Mouse (Mus musculus) heart, adult 2 months (tissue): ENCODE data around the gene Rftn2. TPM values are rescaled to one million over a fixed set of nuclear protein-coding genes. Genes with fewer than 3 reads are reported as not detected.

Source experiments
- DNase-seq, 2 experiments: peaks; one replicate each; pipeline ENCODE4 v3.0.0; 2021
- H3K27ac ChIP-seq: fragments of 200-600 bp; 2 replicates; pipeline ENCODE4 v1.8.1; 2022
- H3K27me3 ChIP-seq: fragments of 200-500 bp; 2 replicates; pipeline ENCODE4 v1.6.1; 2012; ENCODE audit warnings: mild to moderate bottlenecking, low read length, inconsistent platforms, mixed read lengths; ENCODE audit not compliant: control insufficient read depth, insufficient read depth
- H3K36me3 ChIP-seq: fragments of 200-500 bp; 2 replicates; pipeline ENCODE4 v1.6.1; 2012; ENCODE audit warnings: low read length, inconsistent platforms; ENCODE audit not compliant: control insufficient read depth, insufficient read depth
- H3K4me1 ChIP-seq: fragments of 200-500 bp; 2 replicates; pipeline ENCODE4 v1.6.1; 2011; ENCODE audit warnings: low read length; ENCODE audit not compliant: control insufficient read depth, insufficient read depth
- H3K4me3 ChIP-seq: fragments of 200-600 bp; 2 replicates; pipeline ENCODE4 v1.8.1; 2022
- H3K79me2 ChIP-seq: fragments of 200-500 bp; replicated peaks from 2 replicates; pipeline ENCODE4 v1.6.1; 2012; ENCODE audit warnings: mild to moderate bottlenecking, inconsistent platforms, low read length, moderate library complexity, mixed read lengths; ENCODE audit not compliant: control insufficient read depth, insufficient read depth
- H3K9ac ChIP-seq: fragments of 200-500 bp; 2 replicates; pipeline ENCODE4 v1.6.1; 2012; ENCODE audit warnings: low read depth, mild to moderate bottlenecking, control low read depth, inconsistent platforms, low read length, mixed read lengths
- CTCF ChIP-seq: fragments of 200-600 bp; IDR thresholded peaks from 2 replicates; pipeline ENCODE4 v1.8.1; 2022; ENCODE audit warnings: antibody characterized with exemption, mild to moderate bottlenecking, moderate library complexity
- EP300 ChIP-seq: fragments of 200-500 bp; IDR thresholded peaks from 2 replicates; pipeline ENCODE4 v1.6.1; 2011; ENCODE audit warnings: low read depth, low read length, control low read depth; ENCODE audit not compliant: insufficient read depth
- POLR2A ChIP-seq: fragments of 200-500 bp; IDR thresholded peaks from 2 replicates; pipeline ENCODE4 v1.6.1; 2011; ENCODE audit warnings: mild to moderate bottlenecking, low read depth, low read length, control low read depth; ENCODE audit not compliant: insufficient read depth
- WGBS: fragments of 180-500 bp; shearing (Covaris S2); methylation state at CpG from one replicate; pipeline ENCODE4 v1.1.7; 2018; 5-methylcytosine and 5-hydroxymethylcytosine counted together
- intact Hi-C: fragments of 180-260 bp; cut with DNase I; formaldehyde crosslinking; loops from one replicate; pipeline ENCODE4 v1.15.1; 2025
- long read RNA-seq: library from polyadenylated mRNA; stranded (forward); transcript quantifications from one replicate; pipeline ENCODE4 v2.0.0, GENCODE M21; 2021
- polyA plus RNA-seq: library from polyadenylated mRNA; depleted of rRNA; stranded (reverse); fragments of >200 nt; gene quantifications from 2 replicates; pipeline ENCODE4 v1.2.3, GENCODE M21; 2012; rRNA removed
- total RNA-seq, 2 experiments: library from RNA; stranded (reverse); gene quantifications; 2 replicates each; pipeline ENCODE4 v1.2.3; 2021

Rftn2 gene
- total RNA-seq (10 to 100 TPM; 12.1 to 12.8 TPM), polyA plus RNA-seq (2.7 and 6.4 TPM in 2 replicates)
- long read RNA-seq, partial matches to known transcripts, result 0 of 4 reads
- long read RNA-seq, other reads (novel, unspliced or antisense), result 0 of 4 reads

- DNase-seq, result peak; percentile 61 to 66
- 3% methylated on average over 26 of the region's 26 CpGs for WGBS
- intact Hi-C loops, result loop anchor here (5.0 kb wide), 1 partner anchor 199 kb away; the partner anchor contains the start of gene Sf3b1
- Histone ChIP-seq H3K27ac (peak within 1 kb of the TSS; percentile 85), H3K4me3 (peak within 1 kb of the TSS; percentile 70), H3K79me2 (no peaks in the 10 kb centered on the region), H3K4me1 (peaks cover 5% of the 10 kb centered on the region), H3K27me3 (no peaks in the 10 kb centered on the region), H3K36me3 (0 out of 2 replicates have a peak, but pooled peaks cover 2% of the 10 kb centered on the region), H3K9ac (peak within 1 kb of the TSS; percentile 61)
- TF ChIP-seq EP300, result no peak
- TF ChIP-seq POLR2A, result no peak
- no peak for TF ChIP-seq CTCF
Observed at GRCm38 (mm10) chr1:55226011-55226857, at the start of gene Rftn2. TSS of gene Rftn2 (minus strand) at chr1:55226782.

GRCm38 (mm10) chr1:55265447-55265846 is 38.9 kb upstream of the Rftn2 start:
- H3K4me3 ChIP-seq, result no peak overlapping the region
- no peak for DNase-seq
- H3K36me3 ChIP-seq, result no peaks in the 10 kb centered on the region
- WGBS, result 62% methylated on average over 2 of the region's 2 CpGs
- no peaks in the 10 kb centered on the region for H3K79me2 ChIP-seq
- no peak overlapping the region for H3K9ac ChIP-seq
- intact Hi-C loops, result no loop called here
- H3K4me1 ChIP-seq, result no peaks in the 10 kb centered on the region
- TF ChIP-seq POLR2A (no peak), EP300 (no peak), CTCF (peak; percentile 35)
- no peak overlapping the region for H3K27ac ChIP-seq
- no peaks in the 10 kb centered on the region for H3K27me3 ChIP-seq

- H3K4me1 ChIP-seq, result no peaks in the 10 kb centered on the region
- no peak for DNase-seq
- intact Hi-C loops, result no loop called here
- no peaks in the 10 kb centered on the region for H3K36me3 ChIP-seq
- no peak overlapping the region for H3K9ac ChIP-seq
- no peaks in the 10 kb centered on the region for H3K27me3 ChIP-seq
- H3K4me3 ChIP-seq, result no peak overlapping the region
- no peaks in the 10 kb centered on the region for H3K79me2 ChIP-seq
- WGBS, result 21% methylated on average over 2 of the region's 2 CpGs
- TF ChIP-seq EP300, result no peak
- TF ChIP-seq CTCF, result no peak
- no peak for TF ChIP-seq POLR2A
- H3K27ac ChIP-seq, result no peak overlapping the region
Observed at GRCm38 (mm10) chr1:55264385-55264784, 37.8 kb upstream of the Rftn2 start.

GRCm38 (mm10) chr1:55246374-55246773 is 19.8 kb upstream of the Rftn2 start:
- intact Hi-C loops, result loop anchor here (10.0 kb wide), 1 partner anchor 488 kb away; no protein-coding TSS in a partner anchor
- H3K36me3 ChIP-seq, result no peaks in the 10 kb centered on the region
- TF ChIP-seq POLR2A, result no peak
- no peak for TF ChIP-seq EP300
- no peak for TF ChIP-seq CTCF
- no peaks in the 10 kb centered on the region for H3K4me1 ChIP-seq
- H3K79me2 ChIP-seq, result no peaks in the 10 kb centered on the region; the same call in 1 of the 2 replicates
- no peak overlapping the region for H3K4me3 ChIP-seq
- H3K9ac ChIP-seq, result no peak overlapping the region
- H3K27me3 ChIP-seq, result no peaks in the 10 kb centered on the region
- DNase-seq, result no peak
- H3K27ac ChIP-seq, result no peak overlapping the region
- WGBS, result 76% methylated on average over 2 of the region's 2 CpGs

- intact Hi-C loops, result loop anchor here (2.0 to 5.0 kb wide), 3 partner anchors 37 to 152 kb away; partner anchors contain the start of genes Hspd1 and Hspe1
- Histone ChIP-seq H3K79me2 (peaks cover 2% of the 10 kb centered on the region; the same call in 1 of the 2 replicates), H3K27me3 (no peaks in the 10 kb centered on the region), H3K4me3 (no peak overlapping the region), H3K4me1 (peaks cover 6% of the 10 kb centered on the region), H3K9ac (no peak overlapping the region), H3K36me3 (peaks cover 13% of the 10 kb centered on the region), H3K27ac (no peak overlapping the region)
- TF ChIP-seq EP300, result no peak
- TF ChIP-seq CTCF, result peak; percentile 93
- TF ChIP-seq POLR2A, result no peak
- DNase-seq, result no peak
- WGBS, result 0% methylated on average over 1 of the region's 1 CpGs
Observed at GRCm38 (mm10) chr1:55239237-55239636, 12.7 kb upstream of the Rftn2 start.
